Mouse (Mus musculus): ENCODE measurements at regions not wholly inside any gene's neighbourhood (a gene's known extent, or its start where the extent isn't known, plus 50 kb on each side); places are given as distances from the start of the nearest gene placed in this dataset.

GRCm38 (mm10) chr3:41239246-41239645, 156.4 kb upstream of the Pgrmc2 start:
- TF ChIP-seq CTCF (IDR thresholded peaks at IDR 0.05; ENCODE audit: extremely low read depth, insufficient read depth, insufficient read length, insufficient replicate concordance) (no peak), POLR2A (IDR thresholded peaks at IDR 0.05; ENCODE audit: low read depth, low read length) (no peak)
